Mouse (Mus musculus) ES-E14 (cell line): ENCODE measurements at regions not wholly inside any gene's neighbourhood (a gene's known extent, or its start where the extent isn't known, plus 50 kb on each side); places are given as distances from the start of the nearest gene placed in this dataset.

Source experiments
- CHD2 ChIP-seq: IDR thresholded peaks from 2 replicates; pipeline ENCODE4 v1.6.1; 2014; ENCODE audit warnings: mild to moderate bottlenecking, low read depth, low read length, inconsistent platforms
- HCFC1 ChIP-seq: IDR thresholded peaks from 2 replicates; pipeline ENCODE4 v1.6.1; 2012; ENCODE audit warnings: low read length, inconsistent platforms, borderline replicate concordance; ENCODE audit not compliant: insufficient read depth
- MAFK ChIP-seq: IDR thresholded peaks from 2 replicates; pipeline ENCODE4 v1.6.1; 2014; ENCODE audit warnings: mild to moderate bottlenecking, low read depth, low read length, inconsistent platforms; ENCODE audit not compliant: insufficient read depth
- ZC3H11A ChIP-seq: IDR thresholded peaks from 2 replicates; pipeline ENCODE4 v1.6.1; 2012; ENCODE audit warnings: low read depth, mild to moderate bottlenecking, inconsistent platforms, low read length, borderline replicate concordance

DNA sequence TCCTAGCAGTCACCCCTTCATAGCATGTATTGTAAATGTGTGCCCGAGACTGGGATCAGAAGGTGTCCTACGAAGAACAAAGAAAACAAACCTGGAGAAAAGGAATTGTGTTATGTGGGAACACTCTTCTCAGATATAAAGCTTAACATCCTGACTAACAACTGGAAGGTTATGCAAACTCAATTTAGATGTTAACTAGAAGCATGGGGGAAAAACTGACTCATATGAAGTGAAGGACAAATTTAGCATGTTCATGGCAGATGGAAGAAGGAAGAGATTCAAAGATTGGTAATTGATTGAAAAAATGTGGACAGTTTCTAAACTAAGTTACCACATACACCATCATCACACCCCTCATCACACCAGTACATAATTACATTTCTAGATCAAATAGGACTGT, 1307.1 kb upstream of the Gm7489 start:
- no peak for TF ChIP-seq ZC3H11A
- no peak for TF ChIP-seq CHD2
- no peak for TF ChIP-seq HCFC1
- TF ChIP-seq MAFK, result no peak
